Mouse (Mus musculus) retina, postnatal 7 days (tissue): ENCODE data around the gene Dclre1b.
"Not testable (repeated sequence)": the region's sequence is repeated elsewhere in the genome, so short reads cannot be mapped to it uniquely, and the experiment has no call there.

Source experiments
- DNase-seq: peaks from one replicate; pipeline ENCODE4 v3.0.0-alpha.2; 2012; ENCODE audit warnings: low read depth, low spot score

Dclre1b gene

GRCm38 (mm10) chr3:103810967-103811366 is 1.7 kb upstream of the Dclre1b start:
- no peak for DNase-seq

- no peak for DNase-seq
These were observed 531 bp upstream of the Dclre1b start for GRCm38 (mm10) chr3:103809799-103810150.

GRCm38 (mm10) chr3:103805671-103806070 is 3.6 kb downstream of the Dclre1b start:
- no peak for DNase-seq

- DNase-seq, result no peak
These were observed 6.4 kb downstream of the Dclre1b start for GRCm38 (mm10) chr3:103802861-103803260.

GRCm38 (mm10) chr3:103801631-103802531 is 7.4 kb downstream of the Dclre1b start:
- DNase-seq, result no peak

GRCm38 (mm10) chr3:103799507-103799906 is 9.7 kb downstream of the Dclre1b start:
- DNase-seq, result no peak

- no peak for DNase-seq
These were observed 12.9 kb downstream of the Dclre1b start for GRCm38 (mm10) chr3:103796389-103796788.

GRCm38 (mm10) chr3:103792566-103792965 is 16.7 kb downstream of the Dclre1b start:
- no peak for DNase-seq

- DNase-seq, result not testable (repeated sequence)
These were observed 17.2 kb downstream of the Dclre1b start for GRCm38 (mm10) chr3:103792111-103792406.

- peak; percentile 78 for DNase-seq
These were observed 17.8 kb downstream of the Dclre1b start, which contains the start of gene Hipk1 for GRCm38 (mm10) chr3:103791230-103792110. Gene Hipk1 (minus strand): TSS chr3:103791563.

- no peak for DNase-seq
These were observed 18.7 kb downstream of the Dclre1b start for GRCm38 (mm10) chr3:103790346-103791145.

- no peak for DNase-seq
These were observed 19.3 kb downstream of the Dclre1b start for GRCm38 (mm10) chr3:103789891-103790345.

GRCm38 (mm10) chr3:103789096-103789495 is 20.1 kb downstream of the Dclre1b start:
- DNase-seq, result no peak

GRCm38 (mm10) chr3:103787225-103787624 is 22.0 kb downstream of the Dclre1b start:
- DNase-seq, result no peak

GRCm38 (mm10) chr3:103782844-103783609 is 26.2 kb downstream of the Dclre1b start:
- DNase-seq, result no peak

- no peak for DNase-seq
These were observed 28.5 kb downstream of the Dclre1b start for GRCm38 (mm10) chr3:103780777-103781176.

- no peak for DNase-seq
These were observed 29.0 kb downstream of the Dclre1b start for GRCm38 (mm10) chr3:103780271-103780670.

GRCm38 (mm10) chr3:103779183-103779582 is 30.1 kb downstream of the Dclre1b start:
- no peak for DNase-seq

GRCm38 (mm10) chr3:103778660-103779059 is 30.6 kb downstream of the Dclre1b start:
- no peak for DNase-seq

GRCm38 (mm10) chr3:103777940-103778339 is 31.3 kb downstream of the Dclre1b start:
- no peak for DNase-seq

- DNase-seq, result no peak
These were observed 35.2 kb downstream of the Dclre1b start for GRCm38 (mm10) chr3:103774009-103774408.
